Mouse (Mus musculus) stomach, postnatal 0 days (tissue): Measurements from ENCODE around the gene A1bg.

Source experiments
- CTCF ChIP-seq: IDR thresholded peaks from 2 replicates; pipeline ENCODE4 v1.5.1; 2016; ENCODE audit warnings: antibody characterized with exemption, low read depth, mild to moderate bottlenecking, moderate library complexity
- EP300 ChIP-seq: optimal IDR thresholded peaks from 2 replicates; pipeline ENCODE3; 2016; ENCODE audit warnings: antibody characterized with exemption

GRCm38 (mm10) chr15:60875721-60876120, 47.1 kb downstream of the A1bg start:
- TF ChIP-seq CTCF = no peak
- no peak for TF ChIP-seq EP300
